Mouse (Mus musculus) midbrain, embryonic 10.5 days (tissue): ENCODE results near the gene Safb. TPM values are rescaled to one million over a fixed set of nuclear protein-coding genes. Genes with fewer than 3 reads are reported as not detected.

ENCODE experiments used
- DNase-seq: peaks from one replicate; pipeline ENCODE4 v3.0.0-alpha.2; 2017; ENCODE audit warnings: low spot score
- H3K27ac ChIP-seq: fragments of 300-500 bp; sonication (generic); replicated peaks from 2 replicates; pipeline ENCODE4 v1.5.1; 2016; ENCODE audit warnings: mild to moderate bottlenecking
- H3K27me3 ChIP-seq: fragments of 300-500 bp; sonication (generic); 2 replicates; pipeline ENCODE4 v1.6.1; 2016; ENCODE audit warnings: low read depth, mild to moderate bottlenecking; ENCODE audit not compliant: poor library complexity, severe bottlenecking
- H3K36me3 ChIP-seq: fragments of 300-500 bp; sonication (generic); 2 replicates; pipeline ENCODE4 v1.6.1; 2016; ENCODE audit warnings: mild to moderate bottlenecking, moderate library complexity
- H3K4me1 ChIP-seq: fragments of 300-500 bp; sonication (generic); 2 replicates; pipeline ENCODE4 v1.6.1; 2016
- H3K4me3 ChIP-seq: fragments of 300-500 bp; sonication (generic); 2 replicates; pipeline ENCODE4 v1.5.1; 2016; ENCODE audit warnings: mild to moderate bottlenecking, moderate library complexity
- H3K9me3 ChIP-seq: fragments of 300-500 bp; sonication (generic); replicated peaks from 2 replicates; pipeline ENCODE4 v1.6.1; 2016; ENCODE audit warnings: mild to moderate bottlenecking
- WGBS: fragments of 180-500 bp; shearing (Covaris S2); methylation state at CpG from one replicate; pipeline ENCODE4 v1.1.7; 2016; 5-methylcytosine and 5-hydroxymethylcytosine counted together
- polyA plus RNA-seq: library from polyadenylated mRNA; unstranded; fragments of >200 nt; fragmentation: Nextera tagmentation; extraction: Ambion mirVana; gene quantifications from 2 replicates; pipeline ENCODE4 v1.2.1, GENCODE M21; 2016

Safb gene
- polyA plus RNA-seq, 1 experiment from 2014 or later, result 148 TPM

- WGBS, result 97% methylated on average over 4 of the region's 4 CpGs
- no peak for DNase-seq
- H3K36me3 ChIP-seq, result peaks cover 100% of the 10 kb centered on the region
These were observed 17.3 kb upstream of the Safb start for GRCm38 (mm10) chr17:56567370-56567769.

GRCm38 (mm10) chr17:56570287-56570686 is 14.3 kb upstream of the Safb start:
- WGBS, result 91% methylated on average over 4 of the region's 4 CpGs

More at GRCm38 (mm10) chr17:56567370-56567769, 17.3 kb upstream of the Safb start:
- H3K4me1 ChIP-seq, result no peaks in the 10 kb centered on the region
- no peak overlapping the region for H3K27ac ChIP-seq
- no peaks in the 10 kb centered on the region for H3K27me3 ChIP-seq
- H3K9me3 ChIP-seq, result no peaks in the 10 kb centered on the region
- H3K4me3 ChIP-seq, result no peak overlapping the region

DNA sequence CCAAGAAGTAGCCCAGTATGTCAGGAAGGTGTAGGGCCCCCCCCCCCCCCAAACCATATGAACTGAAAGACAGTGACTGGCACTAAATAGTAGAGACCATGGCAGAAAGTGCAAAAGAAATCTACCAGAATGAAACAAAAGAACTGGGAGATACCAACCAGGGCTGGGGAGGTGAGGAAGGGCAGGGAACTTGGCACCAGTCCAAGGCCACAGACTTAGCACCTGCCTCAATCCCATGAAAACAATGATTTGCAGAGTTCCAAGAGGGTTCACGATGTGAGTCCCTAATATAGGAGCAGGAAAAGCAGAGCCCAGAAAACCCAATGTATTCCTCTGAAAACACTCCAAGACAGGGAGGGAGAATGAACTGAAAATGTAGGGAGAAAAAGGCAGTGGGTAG is 12.5 kb upstream of the Safb start:
- 97% methylated on average over 1 of the region's 1 CpGs for WGBS
- no peak overlapping the region for H3K4me3 ChIP-seq
- no peaks in the 10 kb centered on the region for H3K27me3 ChIP-seq
- no peaks in the 10 kb centered on the region for H3K9me3 ChIP-seq
- no peaks in the 10 kb centered on the region for H3K4me1 ChIP-seq
- H3K27ac ChIP-seq, result no peak overlapping the region
- peaks cover 96% of the 10 kb centered on the region for H3K36me3 ChIP-seq
- DNase-seq, result no peak

More at GRCm38 (mm10) chr17:56570287-56570686, 14.3 kb upstream of the Safb start:
- no peaks in the 10 kb centered on the region for H3K4me1 ChIP-seq
- no peak for DNase-seq
- H3K27ac ChIP-seq, result no peak overlapping the region
- H3K36me3 ChIP-seq, result peaks cover 99% of the 10 kb centered on the region
- H3K4me3 ChIP-seq, result no peak overlapping the region
- H3K9me3 ChIP-seq, result no peaks in the 10 kb centered on the region
- H3K27me3 ChIP-seq, result no peaks in the 10 kb centered on the region

DNA sequence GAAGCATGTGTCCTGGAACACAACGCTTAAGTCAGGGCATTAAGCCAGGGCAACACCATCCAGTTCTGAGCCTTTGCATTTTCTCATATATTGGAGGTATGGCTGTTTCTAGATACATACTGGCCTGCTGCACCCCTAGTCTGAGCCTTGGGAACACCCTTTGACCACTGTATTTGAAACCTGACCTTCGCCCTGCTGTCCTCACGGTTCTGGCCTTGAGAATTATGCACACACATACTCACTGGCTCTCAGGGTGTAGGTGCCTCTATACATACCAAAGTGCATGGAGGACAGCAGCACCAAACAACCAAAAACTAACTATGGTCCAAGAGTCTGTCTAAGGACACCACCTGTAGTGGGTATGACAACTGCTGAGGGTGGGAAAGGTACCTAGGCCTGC is 11.7 kb upstream of the Safb start:
- no peak for DNase-seq
- WGBS, result 98% methylated on average over 3 of the region's 3 CpGs
- H3K27me3 ChIP-seq, result no peaks in the 10 kb centered on the region
- no peak overlapping the region for H3K27ac ChIP-seq
- H3K4me3 ChIP-seq, result no peak overlapping the region
- H3K36me3 ChIP-seq, result peaks cover 96% of the 10 kb centered on the region
- no peaks in the 10 kb centered on the region for H3K9me3 ChIP-seq
- no peaks in the 10 kb centered on the region for H3K4me1 ChIP-seq

DNA sequence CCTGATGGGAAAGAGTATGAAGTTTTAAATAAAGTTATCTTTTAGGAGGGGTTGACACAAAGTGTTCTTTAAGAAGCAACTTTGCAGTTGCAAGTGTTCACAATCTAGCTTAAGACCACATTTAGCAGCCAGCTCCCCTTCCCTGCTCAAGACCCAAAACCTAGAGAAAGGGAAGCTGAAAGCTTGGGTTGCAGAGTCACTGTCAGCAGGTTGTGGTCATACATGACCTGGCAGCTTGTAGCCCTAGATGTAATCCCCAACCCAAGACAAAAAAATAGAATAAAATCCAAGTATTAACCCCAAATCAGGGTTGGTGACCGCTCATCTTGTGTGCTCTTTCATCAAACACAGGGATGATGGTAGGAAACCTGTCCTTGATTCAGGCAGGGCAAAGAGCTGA is 1.6 kb upstream of the Safb start:
- Histone ChIP-seq H3K27ac (peak overlapping the region; percentile 96), H3K4me1 (peaks cover 49% of the 10 kb centered on the region), H3K4me3 (peak overlapping the region; percentile 94), H3K9me3 (no peaks in the 10 kb centered on the region), H3K36me3 (peaks cover 70% of the 10 kb centered on the region), H3K27me3 (no peaks in the 10 kb centered on the region)
- WGBS, result 74% methylated on average over 1 of the region's 1 CpGs
- DNase-seq, result no peak

DNA sequence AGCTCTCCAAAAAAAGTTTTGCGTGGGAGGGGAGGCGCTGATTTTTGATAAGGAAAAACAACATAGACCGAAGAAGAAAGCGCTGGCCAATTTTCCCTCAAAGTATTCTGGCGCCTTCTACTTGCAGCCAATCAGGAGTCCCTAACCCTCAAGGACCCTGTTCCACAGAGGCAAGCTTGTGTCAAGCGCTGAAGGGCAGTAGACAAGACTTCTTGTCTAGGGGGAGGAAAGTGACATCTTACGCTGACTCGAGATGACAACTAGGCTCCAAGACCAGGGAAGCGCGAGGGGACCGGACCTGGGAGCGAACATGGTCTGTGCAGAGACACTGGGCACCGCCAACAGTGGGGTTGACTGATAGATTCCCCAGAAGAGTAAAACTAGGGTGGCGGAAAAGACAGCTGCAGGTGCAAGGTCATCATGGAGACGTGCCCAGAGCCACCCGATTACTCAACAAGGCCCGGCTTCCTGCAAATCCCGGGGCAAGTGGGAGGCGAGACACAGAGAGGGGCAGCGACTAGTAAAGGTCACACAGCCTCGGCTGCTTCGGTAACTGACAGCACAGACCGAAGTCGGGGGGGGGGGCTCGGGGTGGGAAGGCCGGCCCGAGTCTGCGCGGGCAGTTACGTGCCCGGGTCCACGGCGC is 891 bp upstream of the Safb start:
- peak overlapping the region; percentile 94 for H3K4me3 ChIP-seq
- no peaks in the 10 kb centered on the region for H3K9me3 ChIP-seq
- no peak for DNase-seq
- peaks cover 70% of the 10 kb centered on the region for H3K36me3 ChIP-seq
- WGBS, result 5% methylated on average over 33 of the region's 33 CpGs
- H3K4me1 ChIP-seq, result peaks cover 55% of the 10 kb centered on the region
- peak overlapping the region; percentile 96 for H3K27ac ChIP-seq
- no peaks in the 10 kb centered on the region for H3K27me3 ChIP-seq

DNA sequence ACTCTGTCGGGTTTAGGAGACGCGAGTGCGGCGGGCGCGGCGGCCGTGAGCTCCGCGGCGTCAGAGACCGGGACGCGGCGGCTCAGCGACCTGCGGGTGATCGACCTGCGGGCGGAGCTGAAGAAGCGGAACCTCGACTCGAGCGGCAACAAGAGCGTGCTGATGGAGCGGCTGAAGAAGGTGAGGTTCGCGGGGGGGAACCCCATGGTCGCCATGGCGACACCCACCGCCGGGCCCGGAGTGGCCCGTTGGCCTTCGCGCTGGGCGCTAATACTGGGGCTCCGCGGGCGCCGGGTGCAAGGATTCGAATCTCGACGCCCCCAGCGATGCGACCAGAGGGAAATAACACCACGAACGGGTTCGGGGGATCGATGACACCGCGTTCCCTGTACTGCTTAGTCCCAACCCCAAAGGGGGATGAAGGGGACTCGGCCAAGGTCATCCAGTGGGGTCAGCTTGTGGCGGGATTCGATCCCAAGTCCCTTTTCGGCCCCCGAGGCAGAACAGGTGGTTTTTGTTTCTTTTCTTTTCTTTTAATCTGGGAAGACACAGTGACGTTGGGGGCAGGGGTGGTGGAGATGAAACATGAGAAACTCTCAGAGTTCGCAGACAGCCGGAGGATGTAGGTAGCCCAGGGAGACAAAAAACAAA is 671 bp downstream of the Safb start:
- DNase-seq, result peak; percentile 61
- Histone ChIP-seq H3K27ac (peak overlapping the region; percentile 96), H3K9me3 (no peaks in the 10 kb centered on the region), H3K4me3 (peak overlapping the region; percentile 94), H3K4me1 (peaks cover 55% of the 10 kb centered on the region), H3K36me3 (peaks cover 70% of the 10 kb centered on the region), H3K27me3 (no peaks in the 10 kb centered on the region)
- WGBS, result under 1% methylated on average over 61 of the region's 61 CpGs

DNA sequence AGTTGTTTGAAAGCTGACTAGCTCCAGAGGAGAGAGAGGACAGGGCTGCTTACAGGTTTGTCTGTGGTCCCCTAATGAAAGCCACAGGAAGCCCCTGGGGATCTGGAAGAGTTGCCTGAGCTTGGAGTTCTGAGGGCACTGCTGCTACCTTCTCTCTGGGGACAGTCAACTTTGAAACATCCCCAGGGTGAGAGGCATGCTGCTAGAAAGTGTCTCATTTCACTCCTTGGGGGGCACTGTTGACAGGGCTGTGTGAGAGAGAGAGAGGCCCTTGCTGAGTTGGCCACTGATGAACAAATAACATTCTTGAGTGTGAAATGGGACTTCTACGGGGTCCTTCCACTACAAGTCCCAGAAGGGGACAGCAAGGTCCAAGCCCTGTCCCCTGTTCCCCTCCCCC is 3.1 kb downstream of the Safb start:
- H3K27ac ChIP-seq, result no peak overlapping the region
- 90% methylated on average over 1 of the region's 1 CpGs for WGBS
- H3K36me3 ChIP-seq, result peaks cover 70% of the 10 kb centered on the region
- no peaks in the 10 kb centered on the region for H3K9me3 ChIP-seq
- H3K4me3 ChIP-seq, result peak overlapping the region; percentile 22
- H3K27me3 ChIP-seq, result no peaks in the 10 kb centered on the region
- peaks cover 40% of the 10 kb centered on the region for H3K4me1 ChIP-seq
- DNase-seq, result no peak

GRCm38 (mm10) chr17:56588921-56589320 is 4.3 kb downstream of the Safb start:
- no peaks in the 10 kb centered on the region for H3K9me3 ChIP-seq
- H3K36me3 ChIP-seq, result peaks cover 78% of the 10 kb centered on the region
- H3K27ac ChIP-seq, result no peak overlapping the region
- H3K4me1 ChIP-seq, result peaks cover 30% of the 10 kb centered on the region
- peak overlapping the region; percentile 7; the same call in 1 of the 2 replicates for H3K4me3 ChIP-seq
- 95% methylated on average over 4 of the region's 4 CpGs for WGBS
- DNase-seq, result no peak
- H3K27me3 ChIP-seq, result no peaks in the 10 kb centered on the region

DNA sequence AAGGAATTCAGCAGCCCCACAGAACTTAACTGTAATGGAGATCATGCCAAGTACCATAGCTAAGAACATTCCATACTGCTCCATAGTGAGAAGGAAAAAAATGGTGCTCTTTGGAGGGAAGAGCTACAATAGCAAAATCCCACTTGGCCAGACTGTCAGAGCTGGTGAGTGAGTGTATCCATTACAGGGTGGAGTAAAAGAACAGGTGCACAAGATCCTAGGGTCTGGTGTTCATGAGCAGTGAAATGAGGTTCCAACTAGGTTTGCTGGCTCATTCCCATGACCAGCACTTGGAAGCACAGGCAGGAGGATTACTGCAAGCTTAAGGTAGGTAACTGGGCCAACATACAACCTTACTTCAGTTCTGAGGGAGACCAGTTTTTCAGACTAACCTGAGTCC is 7.9 kb downstream of the Safb start:
- Histone ChIP-seq H3K4me1 (peaks cover 11% of the 10 kb centered on the region), H3K27ac (no peak overlapping the region), H3K36me3 (peaks cover 100% of the 10 kb centered on the region), H3K27me3 (no peaks in the 10 kb centered on the region), H3K4me3 (no peak overlapping the region), H3K9me3 (no peaks in the 10 kb centered on the region)
- no peak for DNase-seq

DNA sequence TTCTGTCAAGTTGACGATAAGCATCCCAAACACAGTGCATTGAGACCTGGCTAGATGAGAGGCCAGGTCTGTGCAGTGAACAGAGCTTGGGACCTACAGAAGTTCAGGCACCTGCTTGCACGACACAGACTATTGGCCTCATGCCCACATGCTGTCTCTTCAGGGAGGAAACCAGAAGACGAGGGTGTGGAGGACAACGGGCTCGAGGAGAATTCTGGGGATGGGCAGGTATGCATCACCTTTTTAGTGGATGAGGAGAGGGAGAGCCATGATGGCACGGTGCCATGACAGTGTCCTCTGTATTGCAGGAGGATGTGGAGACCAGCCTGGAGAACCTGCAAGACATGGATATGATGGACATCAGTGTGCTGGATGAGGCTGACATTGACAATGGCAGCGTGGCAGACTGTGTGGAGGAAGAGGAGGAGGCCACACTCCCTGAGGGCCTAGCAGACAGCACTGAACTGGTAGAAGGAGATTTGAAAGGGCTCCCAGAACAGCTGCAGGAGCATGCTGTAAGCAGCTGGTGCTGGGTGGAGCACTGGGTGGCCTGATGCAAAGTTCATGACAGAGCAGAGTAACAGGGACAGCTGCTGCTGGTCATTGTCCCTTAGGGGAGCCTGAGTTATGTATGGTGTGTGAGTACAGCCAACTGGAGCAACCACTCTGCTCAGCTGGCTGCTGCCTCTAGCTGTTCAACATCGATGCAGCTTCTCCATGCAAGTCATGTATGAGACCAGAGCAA is 9.1 kb downstream of the Safb start:
- peaks cover under 1% of the 10 kb centered on the region; the same call in 1 of the 2 replicates for H3K4me1 ChIP-seq
- no peaks in the 10 kb centered on the region for H3K9me3 ChIP-seq
- H3K36me3 ChIP-seq, result peaks cover 97% of the 10 kb centered on the region
- DNase-seq, result no peak
- no peak overlapping the region for H3K27ac ChIP-seq
- 94% methylated on average over 8 of the region's 8 CpGs for WGBS
- no peaks in the 10 kb centered on the region for H3K27me3 ChIP-seq
- H3K4me3 ChIP-seq, result no peak overlapping the region

- Histone ChIP-seq H3K4me1 (peaks cover 8% of the 10 kb centered on the region), H3K4me3 (no peak overlapping the region), H3K36me3 (peaks cover 94% of the 10 kb centered on the region), H3K27me3 (no peaks in the 10 kb centered on the region), H3K9me3 (no peaks in the 10 kb centered on the region), H3K27ac (no peak overlapping the region)
- WGBS, result 96% methylated on average over 28 of the region's 28 CpGs
- no peak for DNase-seq
These were observed 18.8 kb downstream of the Safb start for GRCm38 (mm10) chr17:56603186-56604069.
